Mouse (Mus musculus) lung, postnatal 10 days (tissue): ENCODE results near the gene AC124108.1.
A peak's percentile ranks its signal among the peaks of the same experiment; 100 is the strongest.
"Not testable (repeated sequence)": the region's sequence is repeated elsewhere in the genome, so short reads cannot be mapped to it uniquely, and the experiment has no call there.

Experiments used
- DNase-seq: peaks from one replicate; pipeline ENCODE4 v3.0.0; 2021

The AC124108.1 gene

DNA sequence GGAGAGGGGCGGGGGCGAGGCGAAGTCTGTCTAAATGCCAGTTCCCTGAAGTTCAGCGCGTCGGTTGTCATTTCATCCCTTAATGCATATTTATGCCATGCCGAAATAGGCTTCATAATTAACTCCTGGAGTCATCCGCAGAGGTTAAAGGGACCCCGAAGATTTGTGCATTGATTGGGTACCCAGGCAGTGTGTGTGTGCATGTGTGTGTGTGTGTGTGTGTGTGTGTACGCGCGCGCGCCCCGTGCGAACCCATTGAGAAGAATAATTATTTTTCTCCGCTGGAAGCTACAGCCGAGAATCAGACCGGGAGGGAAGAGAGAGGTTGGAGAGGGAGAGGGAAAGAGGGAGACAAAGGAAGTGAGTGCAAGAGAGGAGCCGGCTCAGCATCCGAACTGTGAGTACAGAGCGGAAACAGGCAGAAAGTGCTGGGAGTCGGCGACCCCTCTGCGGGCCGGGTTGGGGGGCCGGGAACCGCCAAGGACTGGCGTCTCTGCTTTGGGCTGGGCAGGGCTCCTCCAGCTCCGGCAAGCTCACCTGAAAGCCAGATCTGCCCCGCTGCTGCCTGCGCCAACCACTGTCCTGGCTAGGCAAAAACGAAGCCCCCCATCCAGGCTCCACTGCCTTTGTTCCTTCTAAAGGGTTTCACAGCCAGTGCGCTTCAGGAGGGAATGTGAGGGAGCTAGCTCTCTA is at the start of gene AC124108.1, which contains the start of gene Lemd1:
Gene AC124108.1 (plus strand): TSS at position 365 of the 693 bp plus-strand sequence.
Gene Lemd1 (plus strand): TSS at position 339 of the 693 bp plus-strand sequence.
- no peak for DNase-seq

- no peak for DNase-seq
Observed at GRCm38 (mm10) chr1:132141753-132142152, 49.5 kb upstream of the AC124108.1 start.

- DNase-seq = peak; percentile 68
Observed at GRCm38 (mm10) chr1:132143079-132143478, 48.2 kb upstream of the AC124108.1 start.

- no peak for DNase-seq
Observed at GRCm38 (mm10) chr1:132143730-132144129, 47.5 kb upstream of the AC124108.1 start.

GRCm38 (mm10) chr1:132144223-132144622 is 47.0 kb upstream of the AC124108.1 start:
- DNase-seq = no peak

DNA sequence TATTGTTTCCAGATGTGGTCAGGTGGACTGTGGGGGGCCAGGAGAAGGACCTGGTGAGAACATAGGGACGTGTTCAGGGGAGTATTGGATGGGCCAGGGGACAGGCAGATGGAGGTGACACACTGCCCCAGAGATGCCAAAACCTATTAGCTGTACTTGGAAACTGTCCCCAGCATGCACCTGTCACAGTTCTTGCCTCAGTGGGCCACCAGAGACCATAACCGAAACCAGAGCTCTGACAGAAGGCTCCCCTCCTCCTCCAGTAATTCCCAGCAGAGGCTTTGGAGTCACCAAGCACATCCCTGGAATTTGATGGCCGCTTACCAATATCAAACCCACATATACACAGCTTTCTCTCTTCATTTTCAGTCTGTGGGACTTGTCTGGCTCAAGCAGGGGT is 46.4 kb upstream of the AC124108.1 start:
- DNase-seq = no peak

DNA sequence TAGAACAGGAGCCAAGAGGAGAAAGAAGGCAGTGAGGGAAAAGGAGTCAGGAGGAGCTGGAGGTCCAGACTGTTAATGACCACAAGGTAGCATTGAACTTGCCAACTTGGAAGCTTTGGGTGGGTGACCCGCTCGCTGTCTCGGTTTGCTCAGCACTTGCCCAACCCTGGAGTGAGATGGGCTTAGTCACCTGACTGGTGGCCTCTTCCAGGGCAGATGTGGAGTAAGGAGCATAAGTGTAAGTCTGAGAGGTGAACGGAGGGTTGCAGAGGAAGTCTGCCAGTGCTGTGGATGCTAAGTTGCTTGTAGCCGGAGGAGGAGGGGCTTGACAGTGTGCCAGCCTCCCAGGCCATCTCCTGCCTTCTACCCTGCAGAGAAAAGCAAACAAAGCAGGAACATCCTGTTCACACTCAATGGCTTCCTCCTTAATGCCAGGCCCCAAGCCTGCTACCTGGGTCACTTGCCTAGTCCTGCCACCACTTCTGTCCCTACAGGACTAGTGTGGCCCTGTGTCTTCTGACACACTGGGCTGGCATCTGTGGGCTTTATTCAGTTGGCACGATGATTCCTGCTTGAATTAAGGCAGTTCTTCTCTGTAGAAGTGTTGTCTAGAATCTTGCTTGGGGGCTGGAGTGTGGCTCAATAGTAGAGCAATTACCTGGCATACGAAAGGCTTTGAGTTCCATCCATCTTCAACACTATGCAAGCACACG is 45.1 kb upstream of the AC124108.1 start:
- DNase-seq = peak; percentile 69

DNA sequence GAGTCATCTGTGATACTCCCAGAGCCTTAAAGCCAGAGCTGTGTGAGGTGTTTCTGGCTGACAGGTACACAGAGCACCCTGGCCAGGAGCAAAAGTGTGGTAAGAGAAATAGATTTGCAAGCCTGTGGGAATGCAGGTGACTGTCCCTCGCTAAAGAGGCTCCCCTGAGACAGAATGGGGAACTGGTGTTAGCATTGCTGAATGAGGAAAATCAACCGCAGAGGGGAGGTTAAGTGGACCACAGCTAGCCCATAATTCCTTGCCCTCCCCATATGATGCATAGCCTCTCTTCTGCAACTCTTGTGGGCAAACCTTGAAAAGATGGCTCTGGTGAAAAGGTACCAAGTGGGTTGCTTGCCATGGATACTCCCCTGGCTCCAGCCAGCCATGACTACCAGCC is 41.8 kb upstream of the AC124108.1 start:
- no peak for DNase-seq

DNA sequence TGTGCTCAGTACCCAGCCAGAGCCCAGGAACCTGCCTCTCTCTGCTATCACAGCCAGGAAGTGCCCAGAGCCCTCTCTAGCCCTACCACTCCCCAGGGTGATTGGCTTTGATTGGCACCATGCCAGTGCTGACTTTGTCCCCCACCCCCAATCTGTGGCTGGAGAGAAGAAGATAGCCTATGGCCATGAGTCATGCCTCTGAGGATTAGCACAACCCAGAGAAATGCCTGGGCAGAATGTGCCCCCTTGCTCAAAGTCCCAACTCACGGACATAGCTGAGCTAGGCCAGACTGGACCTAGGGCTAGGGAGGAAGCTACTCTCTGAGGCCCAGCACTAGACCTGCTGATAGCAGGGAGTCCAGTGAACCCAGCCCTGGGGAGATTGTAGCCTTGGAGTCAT is 41.1 kb upstream of the AC124108.1 start:
- no peak for DNase-seq

DNA sequence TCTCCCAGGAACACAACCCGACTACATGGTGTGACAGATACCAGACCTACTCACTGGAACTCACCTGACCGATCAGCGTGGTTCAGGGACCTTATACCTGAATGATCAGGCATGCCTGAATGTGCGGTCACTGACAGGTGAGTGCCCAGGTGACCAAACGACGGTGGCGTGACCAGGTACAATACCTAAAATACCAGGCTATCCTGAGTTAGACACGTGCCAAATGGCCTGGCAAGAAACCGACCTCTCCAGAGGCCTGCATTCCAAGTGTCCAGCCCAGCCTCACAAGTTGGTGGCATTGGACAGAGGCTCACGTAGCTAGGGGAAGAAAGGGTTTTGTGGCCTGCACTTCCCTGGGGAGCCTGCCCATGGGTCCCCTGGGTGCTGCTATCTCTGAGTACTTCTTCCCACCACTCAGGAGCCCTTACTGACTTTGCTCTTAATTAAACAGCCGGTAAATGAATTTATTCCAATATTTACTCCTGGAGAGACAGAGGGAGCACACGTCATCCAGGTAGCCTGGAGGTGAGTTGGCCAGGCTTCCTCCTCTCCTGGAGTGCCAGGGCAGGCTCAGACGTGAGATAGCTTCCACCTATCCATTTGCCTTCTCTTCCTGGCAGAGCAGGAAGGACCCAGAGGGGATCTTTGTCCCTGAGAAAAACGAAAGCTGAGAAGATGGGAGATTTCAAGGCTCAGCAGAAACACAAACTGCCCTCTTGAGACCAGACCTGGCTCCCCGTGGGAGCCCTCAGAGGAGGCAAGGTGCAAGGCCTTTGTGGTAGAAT is 40.2 kb upstream of the AC124108.1 start:
- DNase-seq = no peak

GRCm38 (mm10) chr1:132151908-132152307 is 39.3 kb upstream of the AC124108.1 start:
- DNase-seq = no peak

DNA sequence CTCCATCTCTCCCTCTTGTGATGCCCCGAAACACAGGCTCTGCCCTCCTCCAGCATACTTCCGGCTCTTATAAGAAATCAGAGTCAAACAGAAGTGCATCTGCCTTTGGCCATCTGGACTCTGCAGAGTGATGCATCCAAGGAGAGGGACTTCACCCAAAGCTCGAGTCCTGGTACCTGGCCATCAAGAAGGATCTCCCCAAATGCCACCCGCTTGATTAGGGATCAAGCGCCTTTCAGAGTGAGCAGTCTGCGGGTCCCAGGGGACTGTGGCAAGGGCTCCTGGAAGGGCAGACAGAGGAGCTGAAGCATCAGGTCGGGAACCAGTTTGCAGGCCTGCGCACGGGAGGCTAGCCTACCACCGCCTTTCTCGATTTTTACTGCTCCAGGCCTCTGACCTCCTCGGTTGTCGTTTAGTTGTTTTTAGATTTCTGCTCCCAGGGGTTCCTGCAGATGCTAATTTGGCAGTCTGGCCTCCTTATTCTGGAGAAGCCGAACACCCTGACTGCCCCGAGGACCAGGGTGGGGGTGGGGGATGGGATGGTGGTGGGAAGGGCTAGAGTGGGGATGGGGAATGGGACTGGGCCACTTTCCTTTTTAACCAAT is 38.1 kb upstream of the AC124108.1 start:
- DNase-seq = no peak

DNA sequence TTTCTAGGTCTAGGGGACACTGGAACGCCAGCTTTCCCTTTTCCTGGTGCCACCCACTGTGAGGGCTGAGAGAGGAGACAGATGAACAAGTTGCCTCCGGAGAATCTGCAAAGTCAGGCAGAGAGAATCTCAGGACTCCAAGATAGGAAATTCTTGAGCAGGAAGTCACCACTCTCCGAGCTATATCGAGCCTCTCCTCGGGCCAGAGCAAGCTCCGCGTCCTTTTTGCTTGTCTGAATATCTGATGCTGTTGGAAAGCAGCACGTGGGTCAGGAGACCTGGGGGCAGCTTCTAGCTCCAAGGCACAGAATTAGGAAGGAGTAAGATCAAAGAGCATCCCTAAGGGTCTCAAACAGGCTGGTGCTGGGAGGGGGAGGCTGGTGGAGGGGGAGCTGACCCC is 37.6 kb upstream of the AC124108.1 start:
- no peak for DNase-seq

DNA sequence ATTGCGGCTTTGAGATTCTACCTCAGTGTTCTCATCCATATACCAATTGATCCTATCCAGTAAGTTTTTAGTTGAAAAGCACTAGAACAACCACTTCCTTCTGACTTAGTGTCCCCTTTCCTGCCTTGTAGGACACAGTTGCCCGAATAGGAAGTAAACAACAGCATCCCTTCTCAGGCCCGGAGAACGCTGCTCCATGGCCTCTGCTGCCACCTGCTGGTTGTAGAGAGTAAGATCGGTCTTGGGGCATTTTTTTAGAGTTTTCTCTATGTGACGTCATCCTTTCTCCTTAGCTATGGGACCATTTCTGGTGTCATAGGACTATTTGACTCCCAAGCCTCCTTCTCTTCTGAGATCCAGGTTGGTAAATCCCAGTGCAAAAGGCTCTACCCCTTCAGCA is 35.5 kb upstream of the AC124108.1 start:
- peak; percentile 90 for DNase-seq

DNA sequence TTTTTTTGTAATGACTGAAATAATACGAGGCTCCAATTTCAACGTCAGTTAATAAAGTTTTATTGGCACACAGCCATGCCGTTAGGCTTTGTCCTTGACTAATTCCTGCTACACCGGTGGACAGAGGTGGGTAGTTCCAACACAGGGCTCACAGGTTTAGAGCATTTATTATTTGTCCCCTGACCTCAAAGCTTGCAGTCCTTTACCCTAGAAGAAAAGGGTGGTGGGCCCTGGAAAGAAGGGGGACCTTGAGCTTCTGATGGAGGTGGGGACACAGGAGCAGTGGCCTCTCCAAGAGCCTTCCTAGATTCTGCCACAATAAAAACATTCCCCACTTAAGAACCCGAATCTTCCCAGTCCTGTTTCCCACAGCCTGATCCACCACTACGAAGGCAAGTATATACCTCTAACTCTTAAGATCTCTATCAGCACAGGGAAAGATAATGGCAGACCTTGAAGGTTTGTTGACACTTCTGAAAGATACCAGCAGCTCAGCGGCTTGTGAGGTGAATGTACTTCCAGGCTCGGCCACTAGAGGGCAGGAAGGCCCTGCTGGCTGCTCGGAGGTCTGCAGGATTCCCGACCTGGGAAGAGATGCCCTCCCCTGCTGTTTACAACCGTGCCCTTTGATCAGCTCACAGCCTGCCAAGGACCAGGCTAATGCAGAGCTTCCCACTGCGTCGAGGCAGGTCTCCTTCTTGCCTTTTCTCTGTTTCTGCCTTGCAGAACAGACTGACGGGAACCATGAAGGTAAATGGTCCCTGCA is 34.1 kb upstream of the AC124108.1 start:
- peak; percentile 91 for DNase-seq

- no peak for DNase-seq
Observed at GRCm38 (mm10) chr1:132157808-132158207, 33.4 kb upstream of the AC124108.1 start.

- DNase-seq = peak; percentile 58
Observed at GRCm38 (mm10) chr1:132158741-132159140, 32.5 kb upstream of the AC124108.1 start.

GRCm38 (mm10) chr1:132159681-132160080 is 31.6 kb upstream of the AC124108.1 start:
- DNase-seq = no peak

GRCm38 (mm10) chr1:132161211-132161880 is 29.9 kb upstream of the AC124108.1 start:
- no peak for DNase-seq

DNA sequence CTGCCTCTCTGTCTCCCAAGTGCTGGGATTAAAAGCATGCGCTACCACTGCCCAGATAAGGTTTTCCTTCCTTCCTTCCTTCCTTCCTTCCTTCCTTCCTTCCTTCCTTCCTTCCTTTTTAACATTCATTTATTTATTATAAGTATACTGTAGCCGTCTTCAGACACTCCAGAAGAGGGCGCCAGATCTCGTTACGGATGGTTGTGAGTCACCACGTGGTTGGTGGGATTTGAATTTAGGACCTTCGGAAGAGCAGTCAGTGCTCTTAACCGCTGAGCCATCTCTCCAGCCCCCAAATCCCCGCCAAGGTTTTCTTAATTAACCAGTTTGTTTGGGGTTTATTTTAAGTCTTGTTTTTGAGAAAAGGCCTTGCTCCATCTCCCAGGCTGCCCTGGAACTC is 28.6 kb upstream of the AC124108.1 start:
- DNase-seq = not testable (repeated sequence)

- peak; percentile 56 for DNase-seq
Observed at GRCm38 (mm10) chr1:132164780-132165518, 26.3 kb upstream of the AC124108.1 start.
